Mouse (Mus musculus): Measurements from ENCODE around the gene Tfeb. TPM values are rescaled to one million over a fixed set of nuclear protein-coding genes. Genes with fewer than 3 reads are reported as not detected.

Tfeb gene
- polyA plus RNA-seq, 1 experiment from 2014 or later = 22.4 TPM

DNA sequence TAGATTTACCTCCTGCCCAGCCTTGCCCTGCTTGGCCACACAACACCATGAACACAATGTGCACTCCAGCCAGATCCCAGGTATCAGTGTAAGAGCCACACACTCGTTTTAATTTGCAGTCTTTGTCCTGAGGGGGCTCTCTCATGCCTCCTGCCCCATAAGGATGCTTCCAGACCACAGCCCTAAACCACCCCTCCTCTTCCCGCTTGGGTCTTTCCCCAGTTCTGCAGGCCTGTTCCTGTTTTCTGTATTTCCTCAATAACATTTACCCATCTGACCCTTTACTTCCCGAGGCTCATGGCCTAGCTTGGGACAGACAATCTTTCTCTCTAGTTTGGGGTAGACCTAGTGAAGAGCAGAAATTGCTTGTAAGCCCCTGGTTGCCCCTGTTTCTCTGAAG is 21.8 kb upstream of the Tfeb start:
- Histone ChIP-seq H3K27me3 (replicated peaks) (no peaks in the 10 kb centered on the region), H3K4me2 (replicated peaks) (no peak overlapping the region), H3K4me1 (replicated peaks) (0 out of 2 replicates have a peak, but pooled peaks cover 4% of the 10 kb centered on the region), H3K9ac (no peak overlapping the region), H3K4me3 (replicated peaks) (no peak overlapping the region), H3K9me3 (no peaks in the 10 kb centered on the region), H3K27ac (no peak overlapping the region), H3K36me3 (no peaks in the 10 kb centered on the region)
- ATAC-seq = no peak
- 51% methylated on average over 3 of the region's 3 CpGs for WGBS

GRCm38 (mm10) chr17:47721183-47721582 is 15.6 kb upstream of the Tfeb start:
- Histone ChIP-seq H3K9ac (no peak overlapping the region), H3K27ac (no peak overlapping the region), H3K36me3 (no peaks in the 10 kb centered on the region), H3K4me1 (replicated peaks) (no peaks in the 10 kb centered on the region), H3K9me3 (no peaks in the 10 kb centered on the region), H3K4me3 (replicated peaks) (no peak overlapping the region), H3K4me2 (replicated peaks) (no peak overlapping the region), H3K27me3 (replicated peaks) (no peaks in the 10 kb centered on the region)
- WGBS = 76% methylated on average over 4 of the region's 4 CpGs
- no peak for ATAC-seq

- no peaks in the 10 kb centered on the region for H3K4me1 ChIP-seq (replicated peaks)
- H3K4me2 ChIP-seq (replicated peaks) = no peak within 1 kb of the TSS
- no peak within 1 kb of the TSS for H3K27ac ChIP-seq
- H3K9ac ChIP-seq = no peak within 1 kb of the TSS
- H3K36me3 ChIP-seq = no peaks in the 10 kb centered on the region
- no peak within 1 kb of the TSS for H3K4me3 ChIP-seq (replicated peaks)
- no peaks in the 10 kb centered on the region for H3K27me3 ChIP-seq (replicated peaks)
- no peak for ATAC-seq
- 65% methylated on average over 11 of the region's 11 CpGs for WGBS
- no peaks in the 10 kb centered on the region for H3K9me3 ChIP-seq
Observed at GRCm38 (mm10) chr17:47726566-47726965, 10.3 kb upstream of the Tfeb start, which contains the start of gene Pgc. Gene Pgc (plus strand): TSS chr17:47726842.

- ATAC-seq = no peak
- Histone ChIP-seq H3K27me3 (replicated peaks) (no peaks in the 10 kb centered on the region), H3K4me1 (replicated peaks) (peaks cover 5% of the 10 kb centered on the region; the same call in 1 of the 2 replicates), H3K36me3 (no peaks in the 10 kb centered on the region), H3K9me3 (no peaks in the 10 kb centered on the region), H3K4me3 (replicated peaks) (no peak overlapping the region), H3K27ac (no peak overlapping the region), H3K4me2 (replicated peaks) (no peak overlapping the region), H3K9ac (no peak overlapping the region)
- WGBS = 52% methylated on average over 24 of the region's 24 CpGs
Observed at GRCm38 (mm10) chr17:47730633-47731575, 5.9 kb upstream of the Tfeb start.

GRCm38 (mm10) chr17:47735553-47736100 is 1.2 kb upstream of the Tfeb start:
- H3K4me1 ChIP-seq (replicated peaks) = peaks cover 23% of the 10 kb centered on the region
- H3K4me2 ChIP-seq (replicated peaks) = no peak overlapping the region
- H3K9me3 ChIP-seq = no peaks in the 10 kb centered on the region
- H3K9ac ChIP-seq = no peak overlapping the region
- no peaks in the 10 kb centered on the region for H3K27me3 ChIP-seq (replicated peaks)
- WGBS = 78% methylated on average over 14 of the region's 14 CpGs
- ATAC-seq = no peak
- H3K4me3 ChIP-seq (replicated peaks) = no peak overlapping the region
- no peak overlapping the region for H3K27ac ChIP-seq
- H3K36me3 ChIP-seq = no peaks in the 10 kb centered on the region

DNA sequence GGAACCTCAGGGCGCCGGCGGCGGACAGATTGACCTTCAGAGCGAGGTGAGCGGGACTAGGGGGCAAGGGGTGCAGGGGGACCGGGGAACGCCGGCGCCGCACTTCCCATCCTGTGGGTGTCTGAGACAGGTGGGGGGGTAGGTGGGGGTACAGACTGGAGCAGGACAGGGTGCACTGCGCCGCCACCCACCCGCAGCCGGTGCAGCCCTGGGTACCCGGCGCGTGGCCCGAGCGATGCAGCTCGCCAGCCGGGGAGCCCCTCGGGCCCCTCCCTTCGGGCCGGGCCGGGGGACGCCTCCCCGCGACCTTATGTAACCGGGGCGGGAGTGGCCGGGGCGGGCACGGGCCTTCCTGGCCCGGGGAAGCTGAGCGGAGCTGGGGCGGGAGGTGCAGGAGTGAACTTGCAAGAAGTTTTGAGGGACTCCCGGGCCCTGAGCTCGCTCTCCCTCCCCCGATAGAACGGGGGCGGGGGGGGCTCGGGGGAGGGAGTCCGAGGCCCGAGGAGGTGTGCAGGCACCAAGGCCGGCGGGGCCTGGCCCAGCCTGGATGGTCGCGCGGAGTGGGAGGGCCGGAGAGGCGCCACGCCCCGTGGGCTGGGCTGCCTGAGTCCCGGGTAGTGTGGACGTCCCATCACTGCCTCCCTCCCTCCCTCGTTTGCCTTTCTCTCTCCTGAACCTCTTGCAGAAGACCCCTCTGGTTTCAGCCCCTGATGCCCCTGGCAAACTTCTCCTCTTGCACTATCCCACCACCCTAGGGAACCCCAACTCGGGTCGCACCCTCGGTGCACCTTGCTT is 638 bp downstream of the Tfeb start:
- 1% methylated on average over 55 of the region's 60 CpGs for WGBS
- H3K9me3 ChIP-seq = no peaks in the 10 kb centered on the region
- H3K27ac ChIP-seq = peak overlapping the region; percentile 88
- H3K36me3 ChIP-seq = no peaks in the 10 kb centered on the region
- no peaks in the 10 kb centered on the region for H3K27me3 ChIP-seq (replicated peaks)
- H3K9ac ChIP-seq = peak overlapping the region; percentile 75
- H3K4me2 ChIP-seq (replicated peaks) = peak overlapping the region; percentile 95
- H3K4me3 ChIP-seq (replicated peaks) = peak overlapping the region; percentile 85
- peak; percentile 88 for ATAC-seq
- peaks cover 28% of the 10 kb centered on the region for H3K4me1 ChIP-seq (replicated peaks)

DNA sequence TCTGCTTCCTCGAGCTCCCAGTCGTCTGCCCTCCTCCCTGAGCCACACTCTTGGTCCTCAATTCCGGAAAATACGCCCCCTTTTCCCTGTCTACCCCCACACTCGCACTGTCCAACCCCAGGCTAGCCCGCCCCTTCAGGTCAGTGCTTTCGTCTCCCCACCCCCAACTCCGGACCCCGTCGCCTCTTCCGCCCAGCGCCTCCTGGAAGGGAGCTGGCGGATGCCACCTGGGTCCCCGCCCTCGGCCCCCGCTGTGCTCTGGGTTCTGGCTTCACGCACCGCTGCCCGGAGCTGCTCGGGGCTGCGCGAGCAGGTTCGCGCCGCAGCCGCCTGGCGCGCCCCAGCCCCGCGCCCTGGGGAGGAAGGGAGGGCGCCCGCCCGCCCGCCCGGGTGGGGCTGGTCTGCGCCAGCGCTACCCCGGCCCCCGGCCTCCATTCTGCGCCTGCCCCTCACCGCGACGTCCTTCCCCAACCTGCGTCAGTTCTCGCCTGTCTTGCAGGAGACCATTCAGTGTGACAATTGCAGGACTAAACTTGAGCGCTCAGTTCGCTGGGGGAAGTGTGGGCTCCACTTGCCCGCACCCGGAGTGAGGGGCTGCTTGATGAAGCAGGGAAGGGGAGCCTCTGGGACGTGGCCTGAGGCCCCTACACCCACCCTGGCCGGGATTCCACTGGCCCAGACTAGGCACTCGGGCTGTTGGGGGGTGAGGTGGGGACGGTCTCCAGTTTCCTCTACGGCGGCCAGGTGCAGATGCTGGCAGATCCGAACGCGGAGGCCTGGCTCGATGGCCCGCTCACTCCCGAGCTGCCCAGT is 1.4 kb downstream of the Tfeb start:
- H3K27me3 ChIP-seq (replicated peaks) = no peaks in the 10 kb centered on the region
- H3K4me3 ChIP-seq (replicated peaks) = peak overlapping the region; percentile 85
- WGBS = under 1% methylated on average over 61 of the region's 61 CpGs
- peak overlapping the region; percentile 95 for H3K4me2 ChIP-seq (replicated peaks)
- peak overlapping the region; percentile 75 for H3K9ac ChIP-seq
- H3K4me1 ChIP-seq (replicated peaks) = peaks cover 31% of the 10 kb centered on the region
- no peaks in the 10 kb centered on the region for H3K9me3 ChIP-seq
- H3K27ac ChIP-seq = peak overlapping the region; percentile 88
- H3K36me3 ChIP-seq = no peaks in the 10 kb centered on the region
- ATAC-seq = peak; percentile 39

DNA sequence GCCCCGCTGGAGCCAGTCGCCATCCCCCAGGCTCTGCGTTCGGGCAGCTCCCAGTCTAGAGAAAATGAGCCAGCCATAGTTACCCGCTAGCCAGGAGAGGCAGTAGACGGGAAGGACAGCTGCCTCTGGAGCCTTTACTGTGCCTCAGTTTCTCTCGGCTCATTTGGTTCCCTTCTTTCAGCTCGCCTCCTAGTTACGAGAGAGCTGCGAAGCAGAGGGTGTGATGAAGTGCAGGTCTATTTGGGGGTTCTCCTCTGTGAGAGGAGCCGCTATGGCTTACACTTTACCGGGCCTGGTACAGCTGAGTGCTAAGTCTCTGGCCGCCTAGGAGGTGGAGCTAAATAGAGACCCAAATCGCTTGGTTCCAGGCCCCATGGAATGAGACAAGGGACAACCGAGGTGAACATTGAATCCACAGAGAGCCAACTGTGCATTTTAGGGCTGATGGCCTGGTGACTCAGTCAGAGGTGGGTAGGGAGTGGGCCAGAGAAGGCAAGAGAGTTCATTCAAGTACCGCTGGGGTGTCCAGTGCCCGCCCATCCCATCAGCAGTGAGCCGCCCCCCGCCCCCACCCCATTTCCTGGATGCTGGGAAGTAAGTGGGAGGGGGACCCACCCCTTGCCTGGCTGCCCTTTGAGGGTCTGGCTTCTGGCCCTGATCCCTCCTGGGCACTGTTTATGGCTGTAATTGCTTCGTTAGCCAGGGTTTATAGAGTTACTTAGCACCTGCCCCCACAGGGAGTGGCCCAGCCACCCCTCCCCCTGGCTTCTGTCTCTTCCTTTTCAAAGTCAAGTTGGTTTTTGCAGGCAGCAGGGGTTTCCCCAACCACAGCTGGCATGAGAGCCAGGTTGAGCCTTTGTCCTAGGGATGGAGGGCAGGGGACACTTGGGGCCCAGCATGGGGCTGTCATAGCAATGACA is 2.3 kb downstream of the Tfeb start:
- Histone ChIP-seq H3K27ac (peak overlapping the region; percentile 88), H3K4me3 (replicated peaks) (peak overlapping the region; percentile 85), H3K36me3 (no peaks in the 10 kb centered on the region), H3K9ac (peak overlapping the region; percentile 75; the same call in 1 of the 2 replicates), H3K9me3 (no peaks in the 10 kb centered on the region), H3K27me3 (replicated peaks) (no peaks in the 10 kb centered on the region), H3K4me2 (replicated peaks) (peak overlapping the region; percentile 95), H3K4me1 (replicated peaks) (peaks cover 27% of the 10 kb centered on the region)
- 10% methylated on average over 20 of the region's 20 CpGs for WGBS
- peak; percentile 54 for ATAC-seq

DNA sequence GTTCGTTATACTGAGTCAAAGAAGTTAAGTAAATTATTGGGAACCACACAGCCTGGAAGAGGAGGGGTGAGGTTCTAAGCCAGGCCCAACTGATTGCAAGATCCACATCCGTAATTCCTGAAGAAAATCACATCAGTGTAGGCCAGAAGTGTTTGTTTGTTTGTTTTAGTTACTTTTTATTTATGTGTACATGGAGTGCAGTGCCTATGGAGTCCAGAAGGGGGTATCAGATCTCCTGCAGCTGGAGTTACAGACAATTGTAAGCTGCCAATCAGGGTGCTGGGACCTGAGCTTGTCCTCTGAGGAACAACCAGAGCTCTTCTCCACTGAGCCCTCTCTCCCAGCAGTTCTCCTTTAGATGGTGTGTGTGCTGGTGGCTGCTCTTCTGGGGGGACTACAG is 3.4 kb downstream of the Tfeb start:
- no peak for ATAC-seq
- Histone ChIP-seq H3K4me2 (replicated peaks) (no peak overlapping the region; the same call in 1 of the 2 replicates), H3K4me3 (replicated peaks) (no peak overlapping the region), H3K27me3 (replicated peaks) (no peaks in the 10 kb centered on the region), H3K36me3 (no peaks in the 10 kb centered on the region), H3K9ac (no peak overlapping the region), H3K4me1 (replicated peaks) (peaks cover 27% of the 10 kb centered on the region), H3K9me3 (no peaks in the 10 kb centered on the region), H3K27ac (peak overlapping the region; percentile 88; the same call in 1 of the 2 replicates)
- WGBS = 78% methylated on average over 2 of the region's 2 CpGs

DNA sequence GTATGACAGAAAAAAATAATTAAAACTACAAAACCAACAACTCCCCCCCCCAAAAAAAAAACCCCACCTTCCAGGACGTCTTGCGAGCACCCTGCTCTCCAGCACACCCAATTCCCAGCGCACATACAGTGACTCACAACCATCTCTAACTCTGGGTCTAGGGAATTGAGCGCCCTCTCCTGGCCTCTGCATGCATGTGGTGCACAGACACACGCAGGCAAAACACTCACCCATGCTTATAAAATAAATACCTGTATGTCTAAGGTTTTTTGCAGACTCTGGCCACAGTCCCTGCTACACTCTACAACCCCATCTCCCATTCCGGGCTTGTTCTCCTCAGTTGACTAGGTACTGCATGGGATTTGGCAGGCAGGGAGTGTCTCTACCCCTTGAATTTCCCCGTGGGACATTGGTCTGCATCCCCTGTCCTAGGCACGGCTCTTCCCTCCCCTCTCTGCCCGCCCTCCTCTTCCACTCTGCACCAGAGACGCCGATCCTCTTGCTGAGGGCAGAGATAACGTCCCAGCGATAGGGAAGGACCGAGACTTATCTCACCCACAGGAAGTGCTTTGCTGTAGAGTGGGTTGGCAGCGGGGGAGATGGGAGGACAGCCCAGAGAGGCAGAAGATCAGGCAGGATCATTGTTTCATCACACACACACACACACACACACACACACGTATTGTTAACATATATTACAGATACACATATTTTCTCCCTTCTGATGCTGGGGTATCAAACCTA is 6.3 kb downstream of the Tfeb start:
- H3K9ac ChIP-seq = no peak overlapping the region
- H3K4me3 ChIP-seq (replicated peaks) = no peak overlapping the region
- peaks cover 27% of the 10 kb centered on the region for H3K4me1 ChIP-seq (replicated peaks)
- H3K27me3 ChIP-seq (replicated peaks) = no peaks in the 10 kb centered on the region
- H3K36me3 ChIP-seq = no peaks in the 10 kb centered on the region
- no peak overlapping the region for H3K4me2 ChIP-seq (replicated peaks)
- ATAC-seq = no peak
- H3K27ac ChIP-seq = no peak overlapping the region
- 40% methylated on average over 16 of the region's 16 CpGs for WGBS
- no peaks in the 10 kb centered on the region for H3K9me3 ChIP-seq
